Mouse (Mus musculus) mesoderm, embryonic 11.5 days (tissue): ENCODE measurements at regions not wholly inside any gene's neighbourhood (a gene's known extent, or its start where the extent isn't known, plus 50 kb on each side); places are given as distances from the start of the nearest gene placed in this dataset.

Source experiments
- DNase-seq: peaks from one replicate; pipeline ENCODE4 v3.0.0-alpha.2; 2012; ENCODE audit warnings: low read depth, low spot score

DNA sequence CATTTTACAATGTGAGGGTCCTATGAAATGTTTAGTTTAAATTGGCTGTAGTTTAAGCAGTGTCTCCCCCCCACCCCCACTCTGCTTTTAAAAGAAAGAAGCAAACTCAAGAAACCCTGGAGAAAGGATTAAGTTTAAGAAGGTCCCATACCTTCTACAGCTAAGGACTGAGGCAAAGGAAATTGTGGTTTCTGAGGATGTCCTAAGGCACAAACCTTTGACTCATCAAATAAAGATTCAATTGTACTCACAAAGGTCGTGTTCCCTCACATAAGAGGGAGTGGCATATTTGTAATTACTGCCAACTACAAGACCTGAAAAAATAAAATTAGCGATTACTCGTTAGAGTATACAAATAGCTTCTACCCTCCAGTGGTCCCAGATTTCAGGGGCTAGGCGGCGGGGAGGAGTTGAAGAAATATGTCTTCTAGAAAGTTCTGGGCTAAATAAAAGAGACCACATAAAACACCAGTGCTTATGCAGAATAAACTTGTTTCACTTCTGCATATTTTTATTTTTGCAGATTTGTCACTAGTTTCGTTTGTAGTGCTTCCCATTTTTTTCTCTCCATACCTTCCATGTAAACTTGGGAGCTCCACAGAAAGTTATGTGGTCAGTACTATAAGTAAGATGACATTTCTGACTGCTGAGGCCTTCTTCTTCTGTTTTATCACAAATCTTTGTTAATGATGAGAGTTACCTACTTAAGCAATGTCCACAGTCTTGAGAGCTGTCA, 127.0 kb downstream of the Csl start:
- DNase-seq = no peak

DNA sequence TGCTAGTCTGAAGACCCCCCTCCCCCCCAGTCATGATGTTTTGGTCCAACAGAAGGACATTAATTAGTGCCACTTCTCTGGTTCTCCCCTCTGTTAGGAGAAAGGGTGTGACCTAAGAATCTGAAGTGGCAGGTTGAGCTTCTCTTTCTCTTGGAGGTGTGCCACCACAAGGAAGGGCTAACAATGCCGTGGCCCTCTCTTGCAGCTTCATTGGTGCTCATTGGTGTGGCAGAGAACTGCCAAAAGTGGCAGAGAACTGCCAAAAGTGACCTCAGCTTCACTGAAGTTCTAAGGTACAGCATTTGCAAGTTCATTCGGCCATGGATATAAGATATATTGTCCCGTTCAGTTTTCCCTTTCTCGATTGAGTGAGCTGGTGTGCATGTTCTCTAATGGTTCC, 123.7 kb downstream of the Csl start:
- DNase-seq = no peak

DNA sequence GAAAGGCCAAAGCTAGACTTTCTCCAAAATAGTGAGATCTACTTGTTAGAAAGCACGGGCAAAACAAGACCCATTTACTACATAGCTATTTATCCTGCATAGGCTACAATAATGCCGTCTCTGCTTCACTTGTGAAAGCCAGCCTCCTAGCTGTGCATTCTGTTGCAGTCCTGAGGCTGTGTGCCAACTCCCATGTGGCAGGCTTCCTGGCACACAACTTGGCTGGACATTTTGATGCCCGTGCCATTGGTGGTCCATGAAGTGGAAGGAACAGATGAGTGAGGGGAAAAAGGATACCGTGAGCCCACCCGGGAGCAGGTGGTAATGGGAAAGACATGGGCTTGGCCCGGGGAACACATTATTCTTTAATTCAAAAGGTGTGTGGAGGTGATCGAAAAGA, 120.4 kb downstream of the Csl start:
- no peak for DNase-seq

DNA sequence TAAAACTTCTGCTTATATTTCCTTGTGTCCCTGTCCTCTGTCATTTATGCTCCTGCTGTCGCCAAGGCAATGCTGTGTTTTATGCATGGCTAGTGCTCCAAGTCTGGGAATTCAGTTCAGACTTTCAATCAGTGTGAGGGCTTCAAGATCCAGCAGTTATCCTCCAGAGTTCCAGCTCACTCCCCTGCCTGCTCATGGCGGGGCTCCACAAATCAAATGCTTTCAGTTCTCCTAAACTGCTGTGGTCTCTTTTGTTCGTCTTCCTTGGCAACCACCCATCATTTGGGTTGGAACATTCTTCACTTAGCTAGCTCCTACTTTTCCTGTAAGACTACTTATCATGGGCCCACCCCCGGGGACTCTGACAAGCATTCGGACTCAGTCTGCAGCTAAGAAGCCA, 120.0 kb downstream of the Csl start:
- no peak for DNase-seq

DNA sequence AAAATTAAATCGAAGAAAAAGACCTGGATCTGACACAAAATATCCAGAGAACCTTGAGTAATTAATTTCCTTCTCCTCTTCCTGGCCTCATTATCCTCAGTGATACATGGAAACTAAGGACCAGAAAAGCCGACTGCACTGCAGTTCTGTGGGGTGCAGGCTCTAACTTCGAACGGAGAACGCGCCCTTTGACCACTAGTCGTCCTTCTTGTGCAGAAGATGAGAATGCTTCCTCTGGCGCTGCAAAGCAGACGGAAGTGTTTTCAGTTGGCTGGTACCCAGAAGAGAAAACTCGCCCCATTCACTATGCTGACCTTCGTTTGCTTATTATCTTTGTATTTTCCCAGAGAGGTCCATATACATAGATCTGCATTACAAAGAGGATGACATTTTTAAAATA, 117.7 kb downstream of the Csl start:
- peak; percentile 70 for DNase-seq

DNA sequence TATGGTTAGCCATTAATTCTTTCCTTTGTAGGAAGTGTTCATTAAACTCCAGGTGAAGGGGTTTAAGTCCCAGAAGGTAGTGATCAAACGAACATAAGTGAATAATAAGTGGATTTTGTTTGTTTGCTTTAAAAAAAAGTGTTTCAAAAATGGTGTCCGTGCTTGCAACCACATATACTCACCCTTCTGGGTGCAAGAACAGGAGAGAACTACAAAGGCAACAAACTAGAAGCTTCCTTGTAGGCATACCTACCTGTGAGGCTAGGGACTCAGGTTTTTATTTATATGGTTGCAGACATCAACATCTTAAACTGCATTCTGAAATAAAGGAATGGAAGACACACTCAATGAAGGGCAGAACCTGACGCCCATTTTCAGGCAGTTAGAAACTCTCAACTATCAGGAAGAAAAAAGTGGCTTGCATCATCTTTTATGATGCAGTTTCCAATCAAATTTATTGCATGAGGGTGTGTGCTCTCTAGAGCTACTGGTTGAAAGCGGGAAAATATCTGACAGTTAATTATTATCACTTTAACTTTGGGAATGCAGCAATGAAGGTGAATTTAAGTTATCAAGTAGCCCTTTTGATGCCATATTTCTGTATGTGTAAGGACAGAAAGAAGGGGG, 117.1 kb downstream of the Csl start:
- DNase-seq = no peak

DNA sequence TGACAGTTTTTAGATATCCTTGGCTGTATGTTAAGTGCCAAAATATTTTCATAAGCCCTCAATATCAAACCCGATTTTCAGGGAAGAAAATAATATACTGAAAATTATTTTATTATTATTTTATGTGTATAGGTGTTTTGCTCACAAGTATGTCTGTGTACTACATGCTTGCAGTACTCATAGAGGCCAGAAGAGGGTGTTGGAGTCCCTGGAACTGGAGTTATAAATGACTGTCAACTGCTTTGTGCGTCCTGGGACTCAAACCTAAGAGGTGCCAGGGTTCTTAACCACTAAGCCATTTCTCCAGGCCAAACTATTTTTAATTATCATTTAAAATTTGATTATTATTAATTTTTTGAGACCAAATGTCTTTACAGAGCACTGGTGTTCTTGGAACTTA, 114.5 kb downstream of the Csl start:
- DNase-seq = no peak

DNA sequence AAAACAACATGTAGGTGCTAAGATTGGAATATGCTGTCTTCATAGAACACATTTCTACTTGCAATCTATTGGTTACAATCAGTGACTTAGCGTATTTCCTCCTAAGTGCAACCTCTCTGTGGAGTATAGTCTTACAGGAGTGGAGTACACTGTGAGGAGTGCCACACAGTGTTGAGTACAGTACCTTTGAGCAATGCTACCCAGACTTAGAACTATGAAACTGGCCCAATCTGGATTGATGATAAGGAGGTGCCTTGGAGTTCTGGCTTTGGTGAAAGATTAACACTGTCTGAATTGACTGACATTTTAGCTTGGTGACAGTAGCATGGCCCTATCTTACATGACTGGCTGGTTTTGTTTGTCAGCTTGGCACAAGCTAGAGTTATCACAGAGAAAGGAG, 107.4 kb downstream of the Csl start:
- no peak for DNase-seq

DNA sequence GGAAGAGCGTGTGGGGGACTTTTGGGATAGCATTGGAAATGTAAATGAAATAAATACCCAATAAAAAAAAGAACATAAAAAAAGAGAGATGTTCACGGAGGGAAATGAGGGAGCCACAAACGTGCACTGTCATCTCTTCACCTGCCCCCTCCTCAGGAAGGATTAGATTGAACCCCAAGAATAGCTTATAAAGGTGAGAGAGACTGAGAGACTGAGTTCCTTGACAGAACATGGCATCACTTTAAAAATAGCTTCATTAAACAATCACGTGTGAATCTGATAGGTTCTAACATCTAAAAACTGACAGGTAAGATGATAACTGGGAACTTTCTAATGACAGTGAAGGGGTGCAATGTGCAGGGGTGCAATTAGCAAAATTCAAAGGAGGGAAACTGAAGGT, 105.2 kb downstream of the Csl start:
- no peak for DNase-seq

DNA sequence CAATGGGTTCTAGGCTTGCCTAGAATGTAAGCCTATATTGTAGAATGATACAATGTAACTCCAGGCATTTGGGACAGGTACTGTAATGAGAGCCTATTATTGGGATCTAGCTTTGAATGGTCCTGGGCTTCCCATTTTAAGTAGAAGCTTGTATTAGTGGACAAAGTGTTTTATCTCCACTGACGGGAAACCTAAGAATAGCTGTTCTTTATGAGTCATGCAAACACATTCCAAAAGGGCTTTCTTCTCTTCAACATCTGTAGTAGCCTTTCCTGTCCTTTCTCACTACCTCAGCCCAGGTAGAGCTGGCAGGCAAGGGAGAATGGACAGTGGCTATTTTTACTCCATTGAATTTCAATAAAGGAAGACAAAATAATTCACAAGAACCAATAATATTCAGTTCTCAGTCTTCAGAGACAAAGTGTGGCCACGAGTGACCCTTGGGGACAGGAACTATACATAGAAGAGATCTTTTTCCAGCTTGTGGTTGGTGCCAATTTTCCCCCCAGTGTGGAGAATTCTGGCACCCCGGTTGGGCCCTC, 82.8 kb downstream of the Csl start:
- DNase-seq = no peak

DNA sequence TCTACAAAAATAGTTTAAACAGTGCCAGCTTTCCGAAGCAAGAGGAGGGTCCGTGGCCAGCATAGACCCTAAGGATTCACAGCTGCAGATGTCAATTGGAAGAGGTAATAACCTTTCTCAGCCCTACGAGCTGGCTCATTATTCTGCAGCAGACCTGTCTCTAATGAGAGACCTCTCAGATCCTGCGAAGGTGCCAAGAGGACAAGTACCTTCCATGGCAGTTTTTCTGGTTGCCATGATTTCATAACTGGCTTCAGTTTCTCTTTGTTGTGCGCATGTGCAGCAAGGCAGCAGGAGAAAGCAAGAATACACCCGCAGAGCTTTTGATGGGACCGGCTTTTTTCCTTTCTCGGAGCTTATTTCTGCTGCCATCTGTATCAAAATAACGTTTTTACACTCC, 81.4 kb downstream of the Csl start:
- no peak for DNase-seq

DNA sequence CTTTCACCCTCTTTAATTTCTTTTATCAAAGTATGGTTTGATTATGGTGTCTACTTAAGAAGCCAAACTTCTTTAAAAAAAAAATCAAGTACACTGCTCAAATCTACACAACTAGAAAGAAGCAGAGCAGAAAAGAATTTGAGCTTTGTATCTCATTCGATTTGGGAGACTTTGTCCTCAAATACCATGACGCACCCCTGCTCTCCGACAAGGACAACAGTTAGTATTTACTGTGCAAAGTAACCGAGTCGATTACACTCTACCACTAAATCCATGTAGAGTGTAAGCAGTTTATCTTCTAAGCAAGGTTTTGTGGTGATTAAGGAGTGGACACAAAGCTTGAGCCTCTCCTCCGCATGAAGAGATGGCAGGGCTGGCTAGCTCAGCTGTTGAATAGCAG, 79.6 kb downstream of the Csl start:
- no peak for DNase-seq

DNA sequence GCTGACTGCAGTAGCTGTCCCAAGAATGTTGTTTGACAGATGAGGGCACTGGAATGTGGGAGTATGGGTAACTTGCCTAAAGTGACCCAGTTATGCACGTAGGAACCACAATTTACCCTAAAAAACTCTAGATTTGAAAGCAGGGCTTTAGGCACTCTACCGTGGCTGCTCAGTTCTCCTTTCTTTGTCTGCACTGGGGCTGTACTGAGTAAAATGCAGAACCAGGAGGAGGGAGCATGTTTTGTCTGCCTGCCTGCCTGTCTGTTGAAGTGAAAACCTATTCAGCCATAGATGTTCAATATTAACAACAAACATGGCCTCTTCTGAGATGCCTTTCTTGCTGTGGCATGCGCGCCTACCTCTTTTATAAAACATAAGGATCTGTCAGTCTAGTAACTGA, 77.5 kb downstream of the Csl start:
- DNase-seq = no peak

DNA sequence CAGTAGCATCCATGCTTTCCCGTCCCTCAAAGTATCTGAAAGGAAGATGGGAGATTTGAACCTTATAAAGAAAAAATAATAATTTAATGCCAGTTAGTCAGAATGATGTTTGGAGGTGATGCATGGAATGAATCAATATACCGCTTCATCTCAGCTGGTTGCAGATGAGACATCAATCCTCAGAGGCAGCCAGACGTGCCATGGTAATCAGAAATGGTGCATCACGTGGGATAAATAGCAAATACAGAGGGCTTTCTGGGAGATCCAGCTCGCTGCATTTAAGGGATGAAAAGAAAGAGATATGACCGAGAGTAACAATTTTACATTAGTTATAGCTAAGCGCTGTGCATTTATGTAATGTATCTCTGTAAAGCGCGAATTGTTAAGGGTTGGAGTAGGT, 77.1 kb downstream of the Csl start:
- no peak for DNase-seq

DNA sequence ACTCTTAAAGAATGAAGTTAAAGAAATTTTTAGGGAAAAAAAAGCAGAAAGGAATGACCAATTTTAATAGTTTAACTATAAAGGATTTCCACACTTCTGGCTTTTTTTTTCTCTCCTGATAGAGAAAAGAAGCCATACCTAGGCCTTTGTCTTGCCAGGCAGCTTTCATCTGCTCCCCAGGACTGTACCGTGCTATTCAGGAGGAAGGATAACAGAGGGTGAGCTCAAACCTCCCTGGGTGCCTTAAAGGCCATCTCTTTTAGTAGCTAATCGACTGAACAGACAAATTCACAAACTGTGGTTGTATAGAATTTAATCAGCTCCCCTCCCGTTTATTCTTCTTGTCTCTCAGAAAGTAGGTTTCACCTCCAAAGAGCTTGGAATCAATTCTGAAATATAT, 76.1 kb downstream of the Csl start:
- no peak for DNase-seq

DNA sequence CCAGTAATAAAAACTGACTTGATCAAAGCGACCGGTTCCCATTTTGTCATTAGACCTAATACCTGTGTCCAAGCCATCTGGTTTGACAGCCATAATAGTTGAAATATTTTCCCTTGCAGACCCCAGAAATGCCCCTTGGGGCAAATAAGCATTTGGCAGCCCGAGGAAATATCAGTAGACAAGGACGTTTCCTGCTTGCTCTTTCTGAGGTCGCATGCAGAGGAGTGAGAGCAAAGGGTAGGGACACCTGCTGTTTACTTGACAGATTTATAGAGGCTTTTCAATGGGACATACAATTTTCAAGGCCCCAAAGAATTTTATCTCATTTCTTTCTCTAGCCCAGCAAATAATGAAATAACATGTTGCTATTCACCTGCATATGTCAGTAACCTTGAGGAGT, 73.5 kb downstream of the Csl start:
- DNase-seq = peak; percentile 79

DNA sequence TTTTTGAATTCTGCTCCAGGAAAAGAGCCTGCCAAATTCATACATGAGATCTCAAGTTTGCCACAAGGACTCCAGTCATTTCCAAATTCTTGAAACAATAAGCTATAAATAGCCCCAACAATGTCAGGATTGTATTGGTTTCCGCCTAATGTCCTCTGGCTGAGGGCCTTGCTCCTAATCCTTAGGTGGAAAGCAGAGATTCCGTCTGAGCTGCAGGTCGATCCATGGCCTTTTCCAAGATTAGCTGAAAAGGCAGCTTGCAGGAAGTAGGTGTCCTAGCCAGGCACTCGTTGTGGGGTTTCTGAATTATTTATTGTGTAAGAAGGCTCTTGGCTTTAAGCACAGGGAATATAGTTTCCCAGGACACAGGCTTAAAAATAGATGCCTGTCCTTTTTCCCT, 72.4 kb downstream of the Csl start:
- no peak for DNase-seq

DNA sequence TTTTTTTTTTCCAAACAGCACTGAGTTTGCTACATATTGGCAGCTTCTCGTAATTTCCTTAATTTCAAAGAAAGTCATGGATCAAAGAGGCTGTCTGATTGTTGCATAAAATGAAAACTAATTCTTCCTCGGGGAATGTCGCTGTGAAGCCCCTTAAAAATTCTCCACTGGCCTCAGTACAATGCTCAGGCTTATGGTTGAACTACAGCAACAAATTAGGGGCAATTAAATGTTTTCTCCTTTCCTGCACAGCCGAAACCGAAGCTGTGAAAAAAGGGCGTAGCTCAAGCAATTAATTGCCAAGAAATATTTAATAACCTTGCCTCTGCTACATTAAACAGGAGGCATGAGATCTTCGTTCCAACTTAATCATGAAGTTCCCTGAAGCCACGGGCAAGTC, 61.8 kb downstream of the Csl start:
- no peak for DNase-seq

DNA sequence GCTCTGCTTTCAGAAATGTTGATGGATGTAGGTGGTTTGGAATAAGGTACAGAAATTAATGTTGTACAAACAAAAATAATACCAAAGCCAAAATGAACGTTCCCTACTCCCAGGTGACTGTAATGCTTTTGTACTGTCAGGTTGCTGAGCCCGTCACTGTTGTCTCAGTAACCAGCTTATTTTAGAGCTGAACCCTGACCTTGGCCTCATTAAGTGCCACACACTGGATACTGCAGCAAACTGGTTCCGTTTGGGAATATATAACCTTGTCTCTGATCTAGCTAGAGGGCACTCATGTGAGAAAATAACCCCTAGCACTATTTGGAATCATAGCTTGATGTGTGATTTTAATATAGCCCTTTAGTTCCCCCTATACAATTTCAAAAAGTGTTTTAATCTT, 60.0 kb downstream of the Csl start:
- DNase-seq = peak; percentile 9

DNA sequence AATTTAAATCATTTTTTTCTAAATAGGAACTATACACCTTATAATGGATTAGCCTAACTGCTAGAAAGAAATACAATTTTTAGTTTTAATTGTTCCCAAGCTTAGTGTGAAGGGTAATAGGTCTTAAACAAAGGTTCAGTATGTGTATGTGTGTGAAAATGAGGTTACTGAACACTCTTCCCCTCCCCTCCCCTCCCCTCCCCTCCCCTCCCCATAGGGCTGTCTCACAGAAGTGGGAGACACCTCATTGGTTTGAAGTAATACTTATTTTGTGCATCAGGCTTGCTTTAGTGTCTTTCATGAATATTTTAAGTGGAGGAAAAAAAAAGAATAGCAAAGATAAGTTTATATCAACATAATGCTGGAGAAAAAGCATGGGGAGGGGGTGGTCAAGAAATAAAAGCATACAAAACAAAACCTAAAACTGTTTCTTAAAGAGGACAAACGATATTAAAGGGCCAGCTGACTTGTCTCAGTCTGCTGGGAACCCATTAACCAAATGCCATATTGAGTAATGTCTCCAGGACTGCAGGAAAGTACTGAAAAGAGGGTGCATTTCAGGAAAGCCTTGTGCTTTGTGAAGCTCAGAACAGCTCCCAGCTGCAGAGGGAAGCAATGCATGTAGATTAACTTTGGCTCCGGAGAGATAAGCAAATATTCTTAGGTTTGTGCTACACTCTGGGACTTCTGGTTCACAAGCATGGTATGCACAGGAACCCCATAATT, 59.2 kb downstream of the Csl start:
- DNase-seq = peak; percentile 10
